Mouse (Mus musculus) gastrocnemius, postnatal 36 days (tissue): ENCODE results near the gene Ggps1. TPM values are rescaled to one million over a fixed set of nuclear protein-coding genes. Genes with fewer than 3 reads are reported as not detected.

Experiments used
- total RNA-seq, 2 experiments: library from RNA; stranded (reverse); gene quantifications; 2 replicates each; pipeline ENCODE4 v1.2.3; 2021

Ggps1 gene
- total RNA-seq, 2 experiments from 2014 or later, result 10.4 to 11.9 TPM

Other genes starting within 250 kb of the Ggps1 start
- gene B3galnt2, start 109.0 kb downstream of the Ggps1 start, total RNA-seq, result 10 to 100 TPM; 63.5 to 64.6 TPM
- gene Tbce, start 23.9 kb downstream of the Ggps1 start, total RNA-seq, result 10 to 100 TPM; 12.9 to 15.1 TPM
- gene Arid4b, start 256 bp downstream of the Ggps1 start, total RNA-seq, result 10 to 100 TPM; 10.9 to 11.6 TPM